Mouse (Mus musculus) central nervous system, embryonic 18 days (tissue): ENCODE data around the gene 2310039H08Rik. TPM values are rescaled to one million over a fixed set of nuclear protein-coding genes. Genes with fewer than 3 reads are reported as not detected.

Experiments
- polyA plus RNA-seq: library from polyadenylated mRNA; depleted of rRNA; stranded (reverse); fragments of >200 nt; gene quantifications from 2 replicates; pipeline ENCODE4 v1.2.3, GENCODE M21; 2012; rRNA removed

Gene 2310039H08Rik
- 52.9 and 53.6 TPM in 2 replicates for polyA plus RNA-seq

DNA sequence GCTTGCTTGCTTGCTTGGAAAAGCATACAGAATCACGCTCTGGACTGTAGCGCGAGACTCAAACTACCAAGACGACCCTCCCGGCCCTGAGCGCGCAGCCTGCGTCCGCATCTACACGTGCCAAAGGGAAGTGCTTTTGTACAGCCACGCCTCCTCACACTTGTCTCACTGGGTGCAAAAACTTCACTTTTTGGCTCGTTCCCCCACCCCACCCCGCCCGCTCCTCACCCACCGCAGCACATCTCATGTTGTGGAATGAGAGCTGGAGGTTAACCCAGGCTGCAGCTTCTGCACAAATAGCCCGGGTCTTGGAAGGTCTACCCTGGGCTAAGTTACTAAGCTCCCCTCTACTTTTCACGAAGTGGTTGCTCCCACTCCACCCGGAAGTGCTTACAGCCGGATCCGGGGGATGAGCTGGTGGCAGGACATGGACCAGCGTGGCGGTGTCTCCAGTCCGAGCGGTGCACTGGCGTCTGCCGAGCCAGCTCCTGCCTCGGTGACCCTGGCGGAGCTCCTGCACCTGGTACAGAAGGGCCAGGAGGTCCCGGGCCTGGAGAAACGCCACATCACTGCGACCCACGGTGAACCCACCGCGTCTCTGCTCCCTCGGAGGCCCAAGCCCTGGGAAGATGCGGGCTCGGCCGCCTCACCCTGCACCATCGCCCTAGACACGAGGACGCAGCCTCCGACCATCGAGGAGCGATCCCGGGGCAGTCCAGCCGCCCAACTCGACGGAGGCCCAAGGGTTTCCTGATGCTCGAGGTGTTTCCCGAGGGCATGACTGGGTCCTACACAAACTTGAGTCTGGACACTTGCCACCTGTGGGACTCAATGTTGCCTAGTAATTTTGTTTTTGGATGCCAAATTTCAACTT, at the start of gene 2310039H08Rik:
2310039H08Rik (plus strand) TSS at position 232 of the 874 bp plus-strand sequence.

DNA sequence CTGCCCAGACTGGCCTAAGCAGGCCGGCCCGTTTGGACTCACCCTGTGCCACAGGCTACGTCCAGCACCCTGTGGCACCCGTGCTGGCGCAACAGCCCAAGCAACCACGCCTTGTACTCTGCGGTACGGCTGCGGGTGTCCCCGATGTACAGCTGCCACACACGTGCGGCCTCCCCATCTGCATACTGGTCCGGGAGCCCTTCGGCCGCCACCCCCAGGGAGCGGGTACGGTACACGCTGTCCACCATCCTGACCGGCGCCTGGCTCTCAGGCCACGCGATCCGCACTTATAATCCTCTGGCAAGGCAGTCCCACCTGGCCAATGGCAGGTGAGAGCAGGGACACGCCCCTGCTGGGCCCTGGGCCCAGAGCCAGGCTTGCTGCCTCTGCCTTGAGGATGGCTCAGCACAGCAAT, 43.5 kb upstream of the 2310039H08Rik start, which contains the start of gene Gnmt:
Gnmt (minus strand) TSS at position 265 of the 415 bp plus-strand sequence.

DNA sequence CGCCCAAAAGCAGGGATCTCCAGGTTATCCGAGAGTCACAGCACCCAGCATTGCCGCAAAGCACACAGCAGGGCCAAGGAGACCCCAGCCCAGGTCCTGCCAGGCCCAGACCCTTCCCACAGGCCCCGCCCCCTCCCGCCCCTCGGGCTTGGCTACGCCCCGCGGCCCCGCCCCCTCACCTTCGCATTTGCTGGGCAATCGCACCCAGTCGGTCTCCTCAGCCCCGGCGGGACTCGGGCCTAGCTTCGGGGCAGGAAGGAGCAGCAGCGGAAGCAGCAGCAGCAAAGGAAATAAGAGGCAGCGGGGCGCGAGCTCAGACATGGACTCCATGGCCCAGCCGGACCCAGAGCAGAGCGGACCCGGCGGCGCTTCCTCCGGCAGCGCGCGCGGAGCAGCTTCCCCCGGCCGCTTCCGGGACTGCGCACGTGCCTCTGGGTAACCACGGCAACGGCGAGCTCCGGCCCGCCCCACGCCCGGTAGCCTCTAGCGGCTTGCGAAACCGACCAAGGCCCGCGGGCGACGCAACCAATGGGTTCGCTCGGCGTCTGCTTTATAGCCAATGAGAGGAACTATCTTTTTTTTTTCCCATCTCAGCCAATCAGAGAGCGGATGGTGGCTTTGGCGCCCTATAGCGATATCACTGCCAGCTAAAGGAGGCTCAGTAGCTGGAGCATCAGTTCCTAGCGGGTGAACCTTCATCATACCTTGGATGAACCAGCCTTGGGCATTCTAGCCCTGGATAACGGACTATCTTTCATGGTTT, 20.5 kb upstream of the 2310039H08Rik start, which contains the start of gene Cnpy3:
Cnpy3 (minus strand) TSS at position 421 of the 763 bp plus-strand sequence.

DNA sequence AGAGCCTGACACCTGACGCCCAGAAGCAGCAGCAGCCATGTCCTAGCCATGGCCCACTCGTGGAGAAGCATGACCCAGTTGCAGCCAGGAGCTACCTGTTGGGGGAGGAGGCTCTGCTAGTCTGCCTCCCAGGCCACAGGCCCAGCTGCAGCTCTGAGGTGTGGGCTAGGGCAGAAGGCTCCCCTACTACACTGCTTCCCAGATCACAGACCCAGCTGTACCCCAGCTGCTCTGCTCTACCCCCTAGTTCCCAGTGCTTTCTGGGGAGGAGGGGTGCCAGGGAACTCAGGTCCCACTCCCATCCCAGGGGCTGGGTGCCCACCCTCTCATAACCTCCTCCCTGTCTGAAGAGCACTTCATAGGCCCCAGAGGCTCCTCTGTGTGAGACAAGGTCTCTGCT, 8.9 kb upstream of the 2310039H08Rik start, which contains the start of gene Ptcra:
Ptcra (minus strand) TSS at position 169 of the 400 bp plus-strand sequence.

DNA sequence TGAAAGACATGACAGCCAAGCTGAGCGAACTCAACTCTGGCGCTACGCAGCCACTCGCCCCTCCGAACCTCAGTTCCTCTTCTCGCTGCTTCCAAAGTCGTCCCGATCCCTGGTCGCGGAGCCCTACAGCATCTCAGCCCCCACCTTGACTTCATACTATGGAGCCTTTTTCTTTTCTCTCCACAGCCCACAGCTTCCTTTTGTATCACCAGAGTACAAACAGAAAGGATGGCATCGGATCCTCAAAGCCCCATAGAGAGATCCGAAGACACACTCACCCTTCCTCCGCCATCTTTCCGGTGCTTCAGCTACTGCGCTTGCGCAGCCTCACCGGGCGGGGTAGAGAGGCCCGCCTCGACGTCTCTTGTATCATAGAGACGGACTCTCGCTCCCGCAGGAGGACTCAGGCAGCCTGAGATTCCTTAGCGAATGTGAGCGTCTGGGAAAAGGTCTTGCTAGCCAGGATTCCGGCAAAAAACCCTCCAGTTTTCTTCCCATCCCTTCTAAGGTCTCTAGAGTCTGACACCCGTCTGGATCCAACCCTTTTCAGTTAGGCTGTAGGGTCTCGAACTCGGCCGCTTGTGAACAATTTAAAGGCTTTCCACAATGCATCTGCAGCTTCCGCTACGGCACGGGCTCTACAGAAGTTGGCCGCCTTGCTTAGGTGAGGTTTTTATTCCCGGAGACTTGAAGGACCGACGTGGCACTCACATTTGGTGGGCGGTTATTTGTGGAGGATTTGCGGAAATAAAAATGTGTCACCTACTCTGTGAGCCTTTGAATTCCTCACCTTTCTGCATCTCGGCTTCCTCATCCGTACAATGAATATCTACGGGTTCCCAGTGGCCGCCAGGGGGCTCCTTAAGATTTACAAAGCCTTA, 10.1 kb downstream of the 2310039H08Rik start, which contains the start of gene Rpl7l1:
Rpl7l1 (minus strand) TSS at position 332 of the 881 bp plus-strand sequence.

Other genes starting within 250 kb of the 2310039H08Rik start
- gene Cul9, start 226.2 kb upstream of the 2310039H08Rik start, polyA plus RNA-seq: 40.4 and 42.3 TPM in 2 replicates
- 67.9 and 75.4 TPM in 2 replicates for gene Srf, start 216.5 kb upstream of the 2310039H08Rik start, polyA plus RNA-seq
- 15.2 and 17.2 TPM in 2 replicates for gene Ptk7, start 143.1 kb upstream of the 2310039H08Rik start, polyA plus RNA-seq
- 21.6 and 24.5 TPM in 2 replicates for gene Klc4, start 126.6 kb upstream of the 2310039H08Rik start, polyA plus RNA-seq
- gene Mrpl2, start 126.4 kb upstream of the 2310039H08Rik start, polyA plus RNA-seq: 41.8 and 42.2 TPM in 2 replicates
- gene Cul7, start 122.3 kb upstream of the 2310039H08Rik start, polyA plus RNA-seq: 57.9 and 58.6 TPM in 2 replicates
- 35.4 and 37.4 TPM in 2 replicates for gene Rrp36, start 98.3 kb upstream of the 2310039H08Rik start, polyA plus RNA-seq
- gene Mea1, start 93.8 kb upstream of the 2310039H08Rik start, polyA plus RNA-seq: 185 and 210 TPM in 2 replicates
- 165 and 178 TPM in 2 replicates for gene Klhdc3, start 91.7 kb upstream of the 2310039H08Rik start, polyA plus RNA-seq
- gene Ppp2r5d, start 67.5 kb upstream of the 2310039H08Rik start, polyA plus RNA-seq: 100 and 101 TPM in 2 replicates
- 46.3 and 46.4 TPM in 2 replicates for gene Pex6, start 61.2 kb upstream of the 2310039H08Rik start, polyA plus RNA-seq
- gene Gnmt, start 43.5 kb upstream of the 2310039H08Rik start, polyA plus RNA-seq: 2.0 and 2.5 TPM in 2 replicates
- 58.5 and 59.3 TPM in 2 replicates for gene Cnpy3, start 20.4 kb upstream of the 2310039H08Rik start, polyA plus RNA-seq
- 0.07 TPM in 1 of 2 replicates, not detected in the other for gene Ptcra, start 8.9 kb upstream of the 2310039H08Rik start, polyA plus RNA-seq
- 67.6 and 73.0 TPM in 2 replicates for gene Rpl7l1, start 10.0 kb downstream of the 2310039H08Rik start, polyA plus RNA-seq
- 21.7 and 22.8 TPM in 2 replicates for gene Bicral, start 85.8 kb downstream of the 2310039H08Rik start, polyA plus RNA-seq
- gene Tbcc, start 118.0 kb downstream of the 2310039H08Rik start, polyA plus RNA-seq: 29.4 and 29.5 TPM in 2 replicates
- 0.04 TPM in 1 of 2 replicates, not detected in the other for gene Prph2, start 137.8 kb downstream of the 2310039H08Rik start, polyA plus RNA-seq
- 34.7 and 35.2 TPM in 2 replicates for gene Ubr2, start 237.9 kb downstream of the 2310039H08Rik start, polyA plus RNA-seq